12 mouse cellular contexts compared by ENCODE assay signal in genomic region chr7:83077919-83078265, GRCm38 (mm10).
A peak's percentile ranks its signal among the peaks of the same experiment; 100 is the strongest.
DNase-seq lines count a peak whose midpoint lies in the region; ATAC-seq lines count a peak whose summit lies in the region.
"Had no signal": no experiment of that assay in that cellular context is flagged by ENCODE, and none has a peak within 500 bp of the region (broad histone marks: within the 10 kb centered on the region; RNA-seq: fewer than 3 reads in every experiment).

No protein-coding gene starts in this region.

- H3K36me3 ChIP-seq in kidney, embryonic 15.5 days, result no peaks in the 10 kb centered on the region
- no peaks in the 10 kb centered on the region for H3K36me3 ChIP-seq in forebrain, embryonic 15.5 days
- no peaks in the 10 kb centered on the region for H3K36me3 ChIP-seq in limb, embryonic 12.5 days
- no peaks in the 10 kb centered on the region for H3K36me3 ChIP-seq in stomach, embryonic 15.5 days
- H3K36me3 ChIP-seq: liver, embryonic 13.5 days had no signal

- H3K4me2 ChIP-seq in kidney, embryonic 15.5 days, result 0 out of 2 replicates have a peak overlapping the region, but pooled peaks have one; percentile 41
- no peak overlapping the region for H3K4me2 ChIP-seq in forebrain, embryonic 15.5 days (replicated peaks)
- 0 out of 2 replicates have a peak overlapping the region, but pooled peaks have one; percentile 28 for H3K4me2 ChIP-seq in limb, embryonic 12.5 days
- no peak overlapping the region for H3K4me2 ChIP-seq in stomach, embryonic 15.5 days
- H3K4me2 ChIP-seq: liver, embryonic 13.5 days had no signal

- 27% methylated on average over 4 of the region's 4 CpGs for WGBS in kidney, embryonic 15.5 days
- 3% methylated on average over 4 of the region's 4 CpGs for WGBS in forebrain, embryonic 15.5 days
- WGBS in limb, embryonic 12.5 days, result 38% methylated on average over 4 of the region's 4 CpGs
- 19% methylated on average over 4 of the region's 4 CpGs for WGBS in stomach, embryonic 15.5 days

- H3K9ac ChIP-seq in kidney, embryonic 15.5 days, result no peak overlapping the region
- H3K9ac ChIP-seq in forebrain, embryonic 15.5 days (replicated peaks), result no peak overlapping the region
- H3K9ac ChIP-seq in limb, embryonic 12.5 days (replicated peaks), result no peak overlapping the region
- H3K9ac ChIP-seq in stomach, embryonic 15.5 days, result no peak overlapping the region
- H3K9ac ChIP-seq: liver, embryonic 13.5 days had no signal

- no peak for DNase-seq in kidney, adult 11 months
- no peak for DNase-seq in adrenal gland, postnatal 25 days
- DNase-seq in ovary, postnatal 36 days (ENCODE audit: low spot score), result no peak
- DNase-seq: heart, postnatal 4 days; liver, embryonic 13.5 days; thymus, postnatal 36 days had no signal

- H3K4me1 ChIP-seq in kidney, embryonic 15.5 days, result peaks cover 18% of the 10 kb centered on the region
- H3K4me1 ChIP-seq in forebrain, embryonic 15.5 days, result peaks cover 21% of the 10 kb centered on the region
- H3K4me1 ChIP-seq in limb, embryonic 12.5 days (replicated peaks), result peaks cover 22% of the 10 kb centered on the region
- H3K4me1 ChIP-seq in stomach, embryonic 15.5 days, result peaks cover 5% of the 10 kb centered on the region; the same call in 1 of the 2 replicates

- H3K4me3 ChIP-seq in kidney, embryonic 15.5 days (replicated peaks), result no peak overlapping the region
- H3K4me3 ChIP-seq in forebrain, embryonic 15.5 days, result no peak overlapping the region
- H3K4me3 ChIP-seq in limb, embryonic 12.5 days (replicated peaks), result no peak overlapping the region
- H3K4me3 ChIP-seq in stomach, embryonic 15.5 days (replicated peaks), result no peak overlapping the region
- H3K4me3 ChIP-seq: liver, embryonic 13.5 days; myocyte had no signal

- no peaks in the 10 kb centered on the region for H3K9me3 ChIP-seq in kidney, embryonic 15.5 days (replicated peaks)
- no peaks in the 10 kb centered on the region for H3K9me3 ChIP-seq in forebrain, embryonic 15.5 days
- H3K9me3 ChIP-seq in limb, embryonic 12.5 days, result no peaks in the 10 kb centered on the region
- H3K9me3 ChIP-seq in stomach, embryonic 15.5 days, result no peaks in the 10 kb centered on the region
- H3K9me3 ChIP-seq: liver, embryonic 13.5 days had no signal

- H3K27me3 ChIP-seq in kidney, embryonic 15.5 days, result no peaks in the 10 kb centered on the region
- H3K27me3 ChIP-seq in forebrain, embryonic 15.5 days, result no peaks in the 10 kb centered on the region
- H3K27me3 ChIP-seq in limb, embryonic 12.5 days, result no peaks in the 10 kb centered on the region
- H3K27me3 ChIP-seq in stomach, embryonic 15.5 days (replicated peaks), result no peaks in the 10 kb centered on the region
- H3K27me3 ChIP-seq: liver, embryonic 13.5 days had no signal

- ATAC-seq in kidney, embryonic 15.5 days (replicated peaks; ENCODE audit: low FRiP score), result no peak
- peak; percentile 30; the same call in 1 of the 2 replicates for ATAC-seq in forebrain, embryonic 15.5 days (replicated peaks)
- no peak for ATAC-seq in limb, embryonic 12.5 days (ENCODE audit: insufficient number of reproducible peaks, insufficient read depth, low FRiP score, low TSS enrichment, low read depth)
- ATAC-seq in stomach, embryonic 15.5 days (ENCODE audit: insufficient read depth, low FRiP score, low read depth), result no peak
- ATAC-seq in frontal cortex, adult (ENCODE audit: low TSS enrichment), result no peak

- peak overlapping the region; percentile 77 for H3K27ac ChIP-seq in kidney, embryonic 15.5 days
- H3K27ac ChIP-seq in forebrain, embryonic 15.5 days (replicated peaks), result no peak overlapping the region; the same call in 1 of the 2 replicates
- 0 out of 2 replicates have a peak overlapping the region, but pooled peaks have one; percentile 76 for H3K27ac ChIP-seq in limb, embryonic 12.5 days
- peak overlapping the region; percentile 82; the same call in 1 of the 2 replicates for H3K27ac ChIP-seq in stomach, embryonic 15.5 days
- H3K27ac ChIP-seq: liver, embryonic 13.5 days had no signal

Comparison
In these comparisons a context has a peak if more than half of its experiments do, and no peak if none do; other contexts are left out.
1. H3K4me2 ChIP-seq: peak in kidney, embryonic 15.5 days (single experiment) and limb, embryonic 12.5 days (single experiment); none in forebrain, embryonic 15.5 days (single experiment) and stomach, embryonic 15.5 days (single experiment).